Mouse (Mus musculus): ENCODE data around the gene Synrg. TPM values are rescaled to one million over a fixed set of nuclear protein-coding genes. Genes with fewer than 3 reads are reported as not detected.

Synrg gene
- polyA plus RNA-seq, 1 experiment from 2014 or later, result 6.9 TPM

DNA sequence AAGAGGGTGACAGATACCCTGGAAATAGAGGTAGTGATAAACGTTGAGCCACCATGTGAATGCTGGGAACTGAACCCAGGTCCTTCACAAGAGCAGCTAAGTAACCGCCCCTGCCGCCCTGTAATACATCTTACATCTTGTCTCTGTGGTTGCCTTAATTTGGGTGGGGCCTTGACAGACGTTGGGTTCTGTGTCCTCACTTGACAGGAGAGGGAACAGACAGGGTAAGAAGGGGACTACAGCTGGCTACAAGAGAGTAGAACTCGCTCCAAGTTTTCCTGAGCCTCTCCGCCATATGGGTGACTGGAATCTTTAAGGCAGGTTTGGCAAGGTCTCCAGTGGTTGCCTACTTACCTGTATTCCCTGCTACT lies 4.0 kb downstream of the Synrg start:
- Histone ChIP-seq H3K27ac (no peak overlapping the region), H3K4me2 (ENCODE audit: low read length) (no peak overlapping the region), H3K4me3 (replicated peaks; ENCODE audit: low read depth, low read length) (no peak overlapping the region), H3K27me3 (ENCODE audit: insufficient read depth, low read length) (no peaks in the 10 kb centered on the region), H3K4me1 (replicated peaks; ENCODE audit: insufficient read depth, low read length) (no peaks in the 10 kb centered on the region), H3K9ac (ENCODE audit: low read depth, low read length) (no peak overlapping the region), H3K36me3 (ENCODE audit: insufficient read depth, low read length) (0 out of 2 replicates have a peak, but pooled peaks cover 3% of the 10 kb centered on the region), H3K9me3 (replicated peaks; ENCODE audit: low read length) (no peaks in the 10 kb centered on the region)
- ATAC-seq (replicated peaks; ENCODE audit: low FRiP score, low read depth) (no peak), DNase-seq (ENCODE audit: low spot score) (no peak)
- TF ChIP-seq CTCF (IDR thresholded peaks at IDR 0.05; ENCODE audit: low read depth), result no peak
- 80% methylated on average over 6 of the region's 6 CpGs for WGBS

DNA sequence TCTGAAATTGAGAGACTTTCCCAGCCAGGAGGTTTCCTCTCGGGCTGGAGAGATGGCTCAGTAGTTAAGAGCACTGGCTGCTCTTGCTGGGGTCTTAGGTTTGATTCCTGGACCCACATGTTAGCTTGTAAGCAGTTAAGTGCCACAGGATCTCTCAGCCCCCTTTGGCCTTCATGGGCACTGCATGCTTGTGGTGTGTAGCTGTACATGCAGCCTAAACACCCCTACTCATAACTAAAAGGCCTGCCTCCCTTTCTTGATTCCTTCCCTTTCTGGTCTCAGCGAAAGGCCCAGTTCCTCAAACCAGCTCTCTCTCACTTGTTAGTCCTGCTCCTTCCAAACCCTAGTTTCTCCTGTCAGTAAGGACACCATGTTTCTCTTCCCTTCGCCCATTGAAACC lies 4.8 kb downstream of the Synrg start:
- H3K4me1 ChIP-seq (replicated peaks; ENCODE audit: insufficient read depth, low read length), result no peaks in the 10 kb centered on the region
- WGBS, result 89% methylated on average over 3 of the region's 3 CpGs
- no peak for ATAC-seq (replicated peaks; ENCODE audit: low FRiP score, low read depth)

DNA sequence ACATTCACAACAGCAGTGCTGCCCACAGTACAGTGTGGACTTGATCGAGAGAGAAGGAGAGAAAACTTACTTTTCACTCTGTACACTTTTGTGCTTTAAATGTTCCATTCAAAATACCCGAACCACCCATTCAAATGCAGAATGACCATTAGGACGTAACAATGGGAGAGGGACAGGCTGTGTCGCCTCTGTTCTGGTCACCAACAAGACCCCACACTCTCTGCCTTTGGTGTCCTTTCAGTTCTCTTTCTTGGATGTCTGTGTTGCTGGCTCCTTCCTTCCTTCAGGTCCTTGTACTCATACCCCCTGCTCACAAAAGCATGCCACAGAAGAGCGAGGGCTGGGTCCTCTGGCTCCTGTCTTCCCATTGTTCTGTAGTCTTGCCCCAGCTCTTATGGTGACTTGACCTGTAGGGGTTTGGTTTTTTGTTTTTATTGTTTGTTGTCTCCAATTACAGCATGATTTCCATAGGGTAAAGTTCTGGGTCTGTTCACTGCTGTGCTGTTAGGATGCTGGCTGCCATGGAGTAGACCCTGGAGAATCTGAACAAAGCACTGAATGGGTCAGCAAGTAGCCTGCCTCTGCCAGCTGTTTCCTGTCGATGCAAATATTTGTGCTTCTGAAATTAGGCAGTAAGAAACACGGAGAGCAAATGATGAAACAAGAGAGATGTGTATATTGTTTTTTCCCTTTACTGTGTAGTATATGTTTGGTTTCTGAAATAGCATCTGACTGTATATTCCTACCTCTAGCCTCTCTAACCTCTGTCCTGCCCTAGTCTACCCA lies 10.5 kb downstream of the Synrg start:
- Histone ChIP-seq H3K4me2 (ENCODE audit: low read length) (no peak overlapping the region), H3K9ac (ENCODE audit: low read depth, low read length) (no peak overlapping the region), H3K4me1 (replicated peaks; ENCODE audit: insufficient read depth, low read length) (no peaks in the 10 kb centered on the region), H3K27me3 (ENCODE audit: insufficient read depth, low read length) (no peaks in the 10 kb centered on the region), H3K9me3 (replicated peaks; ENCODE audit: low read length) (no peaks in the 10 kb centered on the region), H3K36me3 (ENCODE audit: insufficient read depth, low read length) (peaks cover 18% of the 10 kb centered on the region; the same call in 1 of the 2 replicates), H3K4me3 (replicated peaks; ENCODE audit: low read depth, low read length) (no peak overlapping the region), H3K27ac (no peak overlapping the region)
- no peak for TF ChIP-seq CTCF (IDR thresholded peaks at IDR 0.05; ENCODE audit: low read depth)
- WGBS, result 73% methylated on average over 7 of the region's 7 CpGs
- DNase-seq (ENCODE audit: low spot score) (no peak), ATAC-seq (replicated peaks; ENCODE audit: low FRiP score, low read depth) (no peak)

More for the DNA sequence above, 4.8 kb downstream of the Synrg start:
- Histone ChIP-seq H3K9ac (ENCODE audit: low read depth, low read length) (no peak overlapping the region), H3K27ac (no peak overlapping the region), H3K4me2 (ENCODE audit: low read length) (no peak overlapping the region), H3K9me3 (replicated peaks; ENCODE audit: low read length) (no peaks in the 10 kb centered on the region), H3K27me3 (ENCODE audit: insufficient read depth, low read length) (no peaks in the 10 kb centered on the region), H3K4me3 (replicated peaks; ENCODE audit: low read depth, low read length) (no peak overlapping the region), H3K36me3 (ENCODE audit: insufficient read depth, low read length) (0 out of 2 replicates have a peak, but pooled peaks cover 3% of the 10 kb centered on the region)
- TF ChIP-seq CTCF (IDR thresholded peaks at IDR 0.05; ENCODE audit: low read depth), result no peak
- no peak for DNase-seq (ENCODE audit: low spot score)

DNA sequence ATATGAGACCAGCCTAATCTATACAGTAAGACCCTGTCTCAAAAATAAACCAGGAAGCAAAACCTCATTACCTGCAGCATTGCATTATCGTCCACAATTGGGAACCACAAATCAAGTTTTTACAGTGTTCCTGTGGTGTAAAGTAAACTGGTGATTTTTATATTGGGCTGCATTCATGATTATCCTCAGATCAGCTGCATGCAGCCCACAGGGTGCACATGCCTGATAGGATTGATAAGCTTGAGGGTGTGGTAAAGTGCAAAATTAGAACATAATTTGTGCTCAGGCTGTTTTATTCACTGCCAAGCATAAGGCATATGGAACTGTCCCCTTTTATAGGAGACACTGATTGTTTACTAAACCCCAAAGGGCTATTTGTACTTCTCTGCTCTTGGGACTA lies 11.3 kb downstream of the Synrg start:
- WGBS, result 47% methylated on average over 1 of the region's 1 CpGs

DNA sequence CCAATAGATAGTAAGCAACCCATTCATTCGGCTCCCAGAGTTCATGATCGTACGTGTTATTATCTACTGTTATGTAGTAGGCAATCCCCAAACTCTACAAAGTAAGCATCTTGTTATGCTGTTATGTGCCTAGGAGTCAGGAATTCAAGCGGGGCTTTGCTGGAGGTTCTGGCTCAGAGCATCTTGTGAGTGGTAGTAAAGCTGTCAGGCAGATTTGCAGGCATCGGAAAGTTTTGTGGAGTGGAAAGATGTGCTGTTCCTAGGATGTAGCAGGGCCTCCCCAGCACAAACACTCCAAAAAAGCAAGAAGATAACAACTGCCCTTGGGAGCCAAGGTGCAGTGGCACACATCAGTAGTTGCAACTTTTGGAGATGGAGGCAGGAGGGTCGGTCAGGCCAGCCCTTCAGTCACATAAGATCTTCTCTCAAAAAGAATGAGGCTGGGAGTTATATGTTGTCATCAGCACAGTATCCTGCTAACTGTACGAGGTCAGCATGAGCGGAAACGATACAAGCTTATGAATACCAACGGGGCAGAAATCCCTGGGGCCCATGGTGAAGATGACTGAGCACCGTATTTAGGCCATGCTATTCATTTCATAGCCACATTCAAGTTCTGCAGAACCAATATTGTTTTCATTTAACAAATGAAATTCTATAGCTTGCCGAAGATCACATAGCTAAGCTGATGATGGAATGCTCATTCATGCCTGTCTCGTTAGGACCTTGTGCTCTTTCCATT lies 12.2 kb downstream of the Synrg start:
- no peak for TF ChIP-seq CTCF (IDR thresholded peaks at IDR 0.05; ENCODE audit: low read depth)
- 44% methylated on average over 13 of the region's 13 CpGs for WGBS
- Histone ChIP-seq H3K4me2 (ENCODE audit: low read length) (no peak overlapping the region), H3K27me3 (ENCODE audit: insufficient read depth, low read length) (no peaks in the 10 kb centered on the region), H3K4me3 (replicated peaks; ENCODE audit: low read depth, low read length) (no peak overlapping the region), H3K27ac (0 out of 2 replicates have a peak overlapping the region, but pooled peaks have one; percentile 31), H3K9me3 (replicated peaks; ENCODE audit: low read length) (no peaks in the 10 kb centered on the region), H3K36me3 (ENCODE audit: insufficient read depth, low read length) (peaks cover 31% of the 10 kb centered on the region), H3K4me1 (replicated peaks; ENCODE audit: insufficient read depth, low read length) (no peaks in the 10 kb centered on the region), H3K9ac (ENCODE audit: low read depth, low read length) (no peak overlapping the region)
- DNase-seq (ENCODE audit: low spot score) (peak; percentile 84), ATAC-seq (replicated peaks; ENCODE audit: low FRiP score, low read depth) (no peak; the same call in 1 of the 2 replicates)

More for the DNA sequence above, 11.3 kb downstream of the Synrg start:
- DNase-seq (ENCODE audit: low spot score) (no peak), ATAC-seq (replicated peaks; ENCODE audit: low FRiP score, low read depth) (no peak)
- Histone ChIP-seq H3K27me3 (ENCODE audit: insufficient read depth, low read length) (no peaks in the 10 kb centered on the region), H3K4me2 (ENCODE audit: low read length) (no peak overlapping the region), H3K4me3 (replicated peaks; ENCODE audit: low read depth, low read length) (no peak overlapping the region), H3K36me3 (ENCODE audit: insufficient read depth, low read length) (peaks cover 26% of the 10 kb centered on the region), H3K27ac (no peak overlapping the region), H3K9ac (ENCODE audit: low read depth, low read length) (no peak overlapping the region), H3K4me1 (replicated peaks; ENCODE audit: insufficient read depth, low read length) (no peaks in the 10 kb centered on the region), H3K9me3 (replicated peaks; ENCODE audit: low read length) (no peaks in the 10 kb centered on the region)
- no peak for TF ChIP-seq CTCF (IDR thresholded peaks at IDR 0.05; ENCODE audit: low read depth)

DNA sequence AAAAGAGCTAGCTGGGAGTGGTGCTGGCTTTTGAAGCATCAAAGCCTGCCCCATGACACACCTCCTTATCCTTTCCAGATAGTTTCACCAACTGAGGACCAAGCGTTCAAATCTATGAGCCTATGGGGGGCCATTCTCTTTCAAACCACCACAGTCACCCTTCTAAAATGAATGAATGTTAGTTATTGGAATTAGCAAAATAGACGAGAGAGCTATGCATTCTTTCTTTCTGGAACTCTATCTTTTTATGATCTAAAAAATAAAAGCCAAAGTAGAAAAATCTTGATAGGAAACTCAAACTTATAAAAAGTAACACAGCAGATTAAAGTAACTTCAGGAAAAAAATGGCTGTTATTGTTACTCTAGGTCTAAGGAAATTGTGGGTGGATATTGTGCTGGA lies 13.6 kb downstream of the Synrg start:
- no peaks in the 10 kb centered on the region for H3K27me3 ChIP-seq (ENCODE audit: insufficient read depth, low read length)
- ATAC-seq (replicated peaks; ENCODE audit: low FRiP score, low read depth), result no peak
- TF ChIP-seq CTCF (IDR thresholded peaks at IDR 0.05; ENCODE audit: low read depth), result no peak

More for the DNA sequence above, 13.6 kb downstream of the Synrg start:
- H3K4me3 ChIP-seq (replicated peaks; ENCODE audit: low read depth, low read length), result no peak overlapping the region
- DNase-seq (ENCODE audit: low spot score), result no peak
- no peaks in the 10 kb centered on the region for H3K4me1 ChIP-seq (replicated peaks; ENCODE audit: insufficient read depth, low read length)
- no peaks in the 10 kb centered on the region for H3K9me3 ChIP-seq (replicated peaks; ENCODE audit: low read length)
- no peak overlapping the region for H3K4me2 ChIP-seq (ENCODE audit: low read length)
- no peak overlapping the region for H3K27ac ChIP-seq
- no peak overlapping the region for H3K9ac ChIP-seq (ENCODE audit: low read depth, low read length)
- WGBS, result 94% methylated on average over 2 of the region's 2 CpGs
- H3K36me3 ChIP-seq (ENCODE audit: insufficient read depth, low read length), result peaks cover 39% of the 10 kb centered on the region

All from kidney, postnatal 0 days (tissue).